Mouse (Mus musculus): Measurements from ENCODE around the gene Ccr4. TPM values are rescaled to one million over a fixed set of nuclear protein-coding genes. Genes with fewer than 3 reads are reported as not detected.

The Ccr4 gene
- polyA plus RNA-seq, 1 experiment from 2014 or later: not detected

DNA sequence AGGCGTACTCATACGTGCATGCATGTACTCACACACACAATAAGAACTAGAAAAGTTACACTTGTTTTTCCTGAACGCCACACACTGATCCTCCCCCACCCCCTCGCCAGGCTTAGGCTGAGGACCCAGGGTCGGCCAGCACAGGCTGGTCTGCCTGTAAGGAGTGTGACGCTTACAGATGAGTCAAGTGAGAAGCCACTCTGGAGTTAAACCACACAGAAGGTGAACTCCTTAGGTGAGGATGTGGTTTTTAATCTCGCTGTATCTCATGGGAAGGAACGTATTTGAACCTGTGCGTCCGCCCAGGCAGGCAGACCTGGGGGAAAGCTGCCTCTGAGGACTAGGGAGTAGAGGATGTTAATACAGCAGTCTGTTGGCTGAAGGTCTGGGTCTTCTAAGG, 64.2 kb downstream of the Ccr4 start:
- WGBS: 90% methylated on average over 10 of the region's 10 CpGs
- no peak overlapping the region for H3K27ac ChIP-seq (ENCODE audit: low read depth, low read length)
- no peak overlapping the region for H3K4me3 ChIP-seq (ENCODE audit: low read depth, low read length)
- H3K9me3 ChIP-seq (ENCODE audit: control insufficient read depth, low read length): no peaks in the 10 kb centered on the region
- ATAC-seq (ENCODE audit: low FRiP score): no peak
- H3K4me1 ChIP-seq (replicated peaks; ENCODE audit: control insufficient read depth, insufficient read depth, low read length): no peaks in the 10 kb centered on the region
- H3K36me3 ChIP-seq (ENCODE audit: control insufficient read depth, insufficient read depth, low read length): no peaks in the 10 kb centered on the region
- no peak for DNase-seq (ENCODE audit: low spot score)
- H3K4me2 ChIP-seq (replicated peaks; ENCODE audit: low read depth, low read length): no peak overlapping the region
- H3K9ac ChIP-seq (ENCODE audit: low read depth, low read length): no peak overlapping the region
- no peaks in the 10 kb centered on the region for H3K27me3 ChIP-seq (ENCODE audit: control insufficient read depth, insufficient read depth, low read length)

Other genes with a start within 250 kb of the Ccr4 start
- gene Bcl2a1c, start 174.8 kb downstream of the Ccr4 start, polyA plus RNA-seq (2014; fragmentation: Nextera tagmentation; extraction: Ambion mirVana): not detected in 2 replicates
- gene Crtap, start 114.2 kb downstream of the Ccr4 start, polyA plus RNA-seq (2014; fragmentation: Nextera tagmentation; extraction: Ambion mirVana): 56.5 and 57.8 TPM in 2 replicates
- gene Glb1, start 103.8 kb downstream of the Ccr4 start, polyA plus RNA-seq (2014; fragmentation: Nextera tagmentation; extraction: Ambion mirVana): 21.9 and 26.6 TPM in 2 replicates
- 2.4 and 3.1 TPM in 2 replicates for gene Tmppe, start 103.8 kb downstream of the Ccr4 start, polyA plus RNA-seq (2014; fragmentation: Nextera tagmentation; extraction: Ambion mirVana)
- not detected in 2 replicates for gene C130032M10Rik, start 10.8 kb upstream of the Ccr4 start, polyA plus RNA-seq (2014; fragmentation: Nextera tagmentation; extraction: Ambion mirVana)
- 1.9 and 2.7 TPM in 2 replicates for gene Trim71, start 59.5 kb upstream of the Ccr4 start, polyA plus RNA-seq (2014; fragmentation: Nextera tagmentation; extraction: Ambion mirVana)
- 60.7 and 64.2 TPM in 2 replicates for gene Cnot10, start 135.3 kb upstream of the Ccr4 start, polyA plus RNA-seq (2014; fragmentation: Nextera tagmentation; extraction: Ambion mirVana)
- 111 and 129 TPM in 2 replicates for gene Dync1li1, start 183.9 kb upstream of the Ccr4 start, polyA plus RNA-seq (2014; fragmentation: Nextera tagmentation; extraction: Ambion mirVana)
- gene Cmtm6, start 226.2 kb upstream of the Ccr4 start, polyA plus RNA-seq (2014; fragmentation: Nextera tagmentation; extraction: Ambion mirVana): 22.7 and 26.6 TPM in 2 replicates

Measured in hindbrain, embryonic 11.5 days (tissue).